Mouse (Mus musculus): Measurements from ENCODE around the gene Vcp. TPM values are rescaled to one million over a fixed set of nuclear protein-coding genes. Genes with fewer than 3 reads are reported as not detected.

The Vcp gene
- 393 and 394 TPM in 2 replicates for polyA plus RNA-seq (2015; fragmentation: Nextera tagmentation; extraction: Ambion mirVana)

DNA sequence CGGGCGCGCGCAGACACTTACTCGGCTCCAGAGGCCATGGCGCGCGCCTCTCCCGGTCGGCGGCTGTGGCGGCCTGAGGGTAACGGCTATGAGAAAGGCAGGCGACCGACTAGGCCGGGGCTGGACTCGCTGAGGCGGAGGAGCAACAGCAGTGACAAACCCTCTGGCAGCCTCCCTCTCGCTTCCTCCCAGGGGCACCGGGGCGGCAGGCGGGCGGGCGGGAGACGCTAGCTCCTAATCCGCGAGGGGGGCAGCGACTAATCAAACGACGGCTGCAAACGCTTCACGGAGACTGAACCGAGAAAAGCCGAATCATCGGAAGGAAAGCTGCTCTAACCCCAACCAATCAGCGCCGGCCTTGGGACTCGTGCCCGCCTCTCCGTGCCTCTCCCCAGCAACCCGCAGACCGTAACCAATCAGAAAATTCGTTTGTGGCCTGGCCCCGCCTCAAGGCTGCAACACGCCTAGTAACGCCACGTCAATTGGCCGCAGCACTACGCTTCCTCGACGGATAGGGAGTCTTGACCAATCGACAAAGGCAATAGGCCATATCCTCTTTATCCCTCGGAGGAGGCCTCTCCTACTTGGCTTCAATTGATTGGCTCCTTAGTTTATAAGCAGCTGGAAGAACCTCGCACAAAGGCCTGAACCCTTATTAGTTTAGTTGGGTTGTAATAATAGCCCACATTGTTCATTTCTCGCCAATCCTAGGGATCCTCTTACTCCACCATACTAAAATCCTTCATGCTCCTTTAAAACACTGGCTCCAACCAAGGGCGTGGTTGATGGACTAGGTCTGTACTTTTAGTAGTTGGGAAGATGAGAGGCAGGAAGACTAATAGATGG lies at the start of gene Vcp:
Gene Vcp (minus strand): TSS at position 367 of the 846 bp plus-strand sequence.

DNA sequence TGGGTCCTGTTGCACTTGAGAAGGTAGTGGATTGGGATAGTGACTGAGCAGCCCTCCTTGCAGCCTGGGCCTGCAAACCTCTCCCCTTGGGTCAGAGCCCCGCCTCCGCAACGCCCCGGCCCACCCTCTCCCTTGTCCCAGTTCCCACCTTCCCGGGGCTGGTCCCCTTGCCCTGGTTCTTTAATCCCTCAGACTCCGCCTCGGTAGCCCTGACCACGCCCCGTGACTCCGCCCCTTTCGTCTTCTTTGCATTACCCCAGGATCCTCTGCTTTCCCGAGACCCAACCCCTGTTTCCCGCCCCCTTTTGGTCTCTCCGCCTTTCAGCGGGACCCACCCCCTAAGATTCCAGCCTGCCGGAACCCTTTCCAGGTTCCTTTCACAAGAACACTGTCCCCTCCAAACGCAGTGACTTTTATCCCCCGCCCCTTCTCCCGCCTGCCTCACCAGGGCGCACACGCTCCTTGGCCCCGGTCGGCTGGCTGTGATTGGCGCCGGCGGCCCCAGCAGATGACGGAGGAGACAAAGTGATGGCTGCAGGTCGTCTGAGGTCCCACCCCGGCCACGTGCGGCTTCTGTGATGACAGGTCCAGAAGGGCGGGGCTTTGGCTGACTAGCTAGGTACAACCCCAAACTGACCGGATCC lies 45.5 kb upstream of the Vcp start, which contains the start of gene Fam214b:
Gene Fam214b (minus strand): TSS at position 562 of the 644 bp plus-strand sequence.

DNA sequence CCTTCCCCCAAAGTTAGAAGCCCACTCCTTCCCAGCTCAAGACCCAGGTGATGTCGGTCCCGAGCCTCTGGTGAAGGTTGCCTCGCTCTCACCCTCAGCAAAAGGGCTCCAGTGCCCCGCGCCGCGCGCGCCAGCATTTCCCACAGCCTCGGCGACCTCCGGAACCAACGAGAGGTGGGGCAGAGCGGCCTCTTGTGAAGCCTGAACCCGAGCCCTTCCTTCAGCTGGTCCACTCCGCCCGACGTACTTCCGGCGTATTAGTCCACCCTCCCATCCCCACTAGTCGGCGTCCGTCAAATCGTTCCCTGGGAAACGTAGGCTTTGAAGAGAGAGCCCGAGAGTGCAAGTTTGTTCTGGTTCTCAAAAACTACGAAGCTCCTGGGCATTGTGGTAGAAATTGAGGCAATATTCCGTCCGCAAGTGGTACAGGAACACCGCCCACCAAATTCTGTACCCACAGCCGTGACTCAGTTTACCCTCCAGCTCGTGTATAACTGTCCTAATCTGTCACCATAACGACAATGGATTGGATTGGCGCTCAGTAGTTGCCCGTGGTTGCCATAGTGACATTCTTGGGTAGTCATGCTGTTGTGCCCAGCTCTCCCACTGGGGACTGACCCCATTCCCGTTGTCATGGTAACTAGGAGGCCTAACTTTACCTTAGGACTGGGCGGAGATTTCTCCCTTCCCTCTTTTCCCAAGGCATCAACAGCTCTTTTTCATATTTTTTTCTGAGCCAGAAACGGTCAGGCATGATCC lies 31.1 kb upstream of the Vcp start, which contains the start of gene Stoml2:
Gene Stoml2 (minus strand): TSS at position 474 of the 759 bp plus-strand sequence.

DNA sequence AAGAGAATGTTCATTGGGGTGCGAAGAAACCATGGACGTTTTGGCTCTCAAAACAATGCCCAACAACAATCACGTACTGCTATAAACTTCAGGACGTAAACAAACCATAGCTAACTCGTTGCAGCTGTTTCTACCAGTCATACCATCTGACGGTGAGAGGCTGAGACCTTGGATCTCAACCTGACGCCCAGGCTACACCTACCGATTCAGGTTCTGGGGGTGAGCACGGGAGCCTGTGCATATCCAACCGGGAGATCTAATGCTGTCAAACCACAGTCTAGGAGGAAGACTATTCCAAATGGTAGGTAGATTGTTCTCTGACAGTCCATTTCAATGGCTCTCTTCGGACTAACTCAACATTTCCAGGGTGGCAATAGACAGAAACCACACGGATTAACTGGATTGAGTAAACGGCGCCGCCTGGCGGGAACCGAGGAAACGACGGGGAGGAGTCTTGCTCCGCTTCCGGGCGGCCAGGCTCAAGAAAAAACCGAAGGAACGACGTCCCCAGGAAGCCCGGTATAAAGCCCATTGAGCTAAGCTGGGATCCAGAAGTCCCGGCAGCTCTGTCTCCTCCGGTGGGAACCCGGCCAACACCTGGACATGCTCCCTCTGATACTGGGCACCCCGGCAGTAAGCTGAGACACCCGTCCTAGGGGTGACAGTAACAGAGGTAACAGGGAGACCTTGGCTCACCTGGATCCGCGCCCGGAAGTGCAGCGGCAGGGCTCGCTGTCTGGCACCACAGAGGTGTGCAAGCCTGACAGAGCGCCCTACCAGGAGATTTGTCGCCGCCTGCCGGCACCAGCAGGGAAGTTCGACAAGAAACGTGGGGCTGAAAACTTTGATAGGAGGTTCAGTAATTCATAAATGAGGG lies 25.0 kb upstream of the Vcp start, which contains the start of gene Pigo:
Gene Pigo (minus strand): TSS at position 736 of the 877 bp plus-strand sequence.

DNA sequence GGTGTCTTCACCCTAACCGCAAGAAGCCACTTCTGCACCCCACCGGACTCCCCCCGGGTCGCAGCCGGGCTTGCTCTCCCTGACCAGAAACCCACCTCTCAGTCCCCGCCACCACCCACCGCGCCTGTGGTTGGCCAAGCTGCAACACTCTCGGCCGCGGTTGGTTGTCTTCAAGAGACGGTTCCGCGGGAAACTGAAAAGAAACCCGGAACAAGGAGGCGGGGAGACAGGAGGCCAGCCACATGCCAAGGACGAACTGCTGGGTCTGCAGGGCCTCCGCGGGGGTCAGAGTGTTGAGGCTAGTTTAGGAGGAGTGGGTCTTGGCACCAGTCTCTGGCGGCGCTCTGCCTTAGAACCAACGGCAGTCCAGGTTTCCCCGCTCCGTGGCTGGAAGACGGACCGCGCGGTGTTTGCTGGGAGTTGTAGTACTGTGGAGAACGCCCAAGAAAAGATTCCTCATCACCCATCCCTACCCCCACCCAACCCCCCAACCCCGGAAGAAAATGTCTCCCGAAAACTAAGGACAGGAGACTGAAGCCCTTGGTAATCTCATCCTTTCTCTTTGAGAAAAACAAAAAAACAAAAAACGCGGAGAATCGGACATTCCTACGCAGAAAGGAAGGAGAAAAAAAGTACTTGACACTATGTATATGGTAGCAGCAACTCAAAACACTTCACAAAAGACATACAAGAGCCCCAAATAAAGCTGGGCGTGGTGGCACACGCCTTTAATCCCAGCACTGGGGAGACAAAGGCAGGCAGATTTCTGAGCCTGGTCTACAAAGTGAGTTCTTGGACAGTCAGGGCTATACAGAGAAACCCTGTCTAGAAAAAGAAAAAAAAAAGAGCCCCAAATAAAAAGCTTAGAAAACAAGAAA lies 10.1 kb upstream of the Vcp start, which contains the start of gene Fancg:
Gene Fancg (minus strand): TSS at position 346 of the 878 bp plus-strand sequence.

DNA sequence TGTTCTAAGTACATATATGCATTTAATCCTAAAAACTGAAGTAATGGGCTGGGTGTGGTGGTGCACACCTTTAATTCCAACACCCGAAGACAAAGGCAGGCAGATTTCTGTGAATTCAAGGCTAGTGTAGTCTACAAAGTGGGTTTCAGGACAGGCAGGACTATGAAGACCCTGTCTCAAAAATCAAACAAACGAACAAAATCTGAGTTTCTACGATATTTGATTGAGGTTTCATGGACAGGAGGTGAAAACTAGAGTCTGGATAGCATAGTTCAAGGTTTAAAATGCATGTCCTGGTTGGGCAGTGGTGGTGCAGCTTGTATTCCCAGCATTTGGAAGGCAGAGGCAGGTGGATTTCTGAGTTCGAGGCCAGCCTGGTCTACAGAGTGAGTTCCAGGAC lies 31.0 kb downstream of the Vcp start, which contains the start of gene 1700022I11Rik:
Gene 1700022I11Rik (plus strand): TSS at position 301 of the 400 bp plus-strand sequence.

DNA sequence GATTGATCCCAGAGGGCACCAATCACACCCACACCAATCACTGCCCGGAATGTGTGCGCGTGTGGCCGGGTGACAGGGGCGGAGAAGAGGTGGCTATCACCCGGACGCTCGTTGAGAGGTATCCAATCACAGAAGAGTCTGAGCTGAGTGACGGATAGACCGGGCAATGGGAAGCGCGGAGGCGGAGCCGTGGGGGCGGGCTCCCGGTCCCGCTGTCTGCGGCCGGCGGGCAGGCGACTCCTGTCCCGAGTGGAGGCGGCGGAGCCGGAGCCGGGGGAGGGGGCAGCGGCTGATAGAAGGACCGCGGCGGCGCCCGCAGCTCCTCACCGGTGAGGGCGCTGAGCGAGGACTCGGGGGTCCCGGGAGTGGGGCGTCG lies 50.6 kb downstream of the Vcp start, which contains the start of gene Dnajb5:
Gene Dnajb5 (plus strand): TSS at position 139 of the 376 bp plus-strand sequence.

Other genes starting within 250 kb of the Vcp start
- gene Ccl19, start 243.9 kb downstream of the Vcp start, polyA plus RNA-seq (2015; fragmentation: Nextera tagmentation; extraction: Ambion mirVana): 0.49 and 0.62 TPM in 2 replicates
- 0.65 and 0.81 TPM in 2 replicates for gene Ccl21a, start 226.5 kb downstream of the Vcp start, polyA plus RNA-seq (2015; fragmentation: Nextera tagmentation; extraction: Ambion mirVana)
- 0.28 TPM in 1 of 2 replicates, not detected in the other for gene Fam205a1, start 146.6 kb downstream of the Vcp start, polyA plus RNA-seq (2015; fragmentation: Nextera tagmentation; extraction: Ambion mirVana)
- 0.46 and 0.48 TPM in 2 replicates for gene Gm12394, start 143.7 kb downstream of the Vcp start, polyA plus RNA-seq (2015; fragmentation: Nextera tagmentation; extraction: Ambion mirVana)
- 4.9 and 5.1 TPM in 2 replicates for gene Fam205c, start 126.3 kb downstream of the Vcp start, polyA plus RNA-seq (2015; fragmentation: Nextera tagmentation; extraction: Ambion mirVana)
- 45.8 and 51.0 TPM in 2 replicates for gene Phf24, start 83.8 kb downstream of the Vcp start, polyA plus RNA-seq (2015; fragmentation: Nextera tagmentation; extraction: Ambion mirVana)
- 34.5 and 36.2 TPM in 2 replicates for gene Dnajb5, start 50.7 kb downstream of the Vcp start, polyA plus RNA-seq (2015; fragmentation: Nextera tagmentation; extraction: Ambion mirVana)
- gene 1700022I11Rik, start 30.9 kb downstream of the Vcp start, polyA plus RNA-seq (2015; fragmentation: Nextera tagmentation; extraction: Ambion mirVana): 0.26 and 0.31 TPM in 2 replicates
- gene Fancg, start 10.0 kb upstream of the Vcp start, polyA plus RNA-seq (2015; fragmentation: Nextera tagmentation; extraction: Ambion mirVana): 11.2 and 14.2 TPM in 2 replicates
- gene Pigo, start 25.3 kb upstream of the Vcp start, polyA plus RNA-seq (2015; fragmentation: Nextera tagmentation; extraction: Ambion mirVana): 20.2 and 22.9 TPM in 2 replicates
- gene Stoml2, start 31.2 kb upstream of the Vcp start, polyA plus RNA-seq (2015; fragmentation: Nextera tagmentation; extraction: Ambion mirVana): 240 and 247 TPM in 2 replicates
- gene Fam214b, start 45.7 kb upstream of the Vcp start, polyA plus RNA-seq (2015; fragmentation: Nextera tagmentation; extraction: Ambion mirVana): 25.8 and 28.0 TPM in 2 replicates
- 5.6 and 6.8 TPM in 2 replicates for gene Unc13b, start 58.4 kb upstream of the Vcp start, polyA plus RNA-seq (2015; fragmentation: Nextera tagmentation; extraction: Ambion mirVana)

Data from neural tube, postnatal 0 days (tissue).